In genomic region chr8:46386553-46386952, GRCm38 (mm10) we compare ENCODE assay signal across 10 mouse cellular contexts.
DNase-seq lines count a peak whose midpoint lies in the region; ATAC-seq lines count a peak whose summit lies in the region.
"Had no signal": no experiment of that assay in that cellular context is flagged by ENCODE, and none has a peak within 500 bp of the region (broad histone marks: within the 10 kb centered on the region; RNA-seq: fewer than 3 reads in every experiment).

No protein-coding gene starts in this region.

- H3K36me3 ChIP-seq in liver, embryonic 12.5 days: no peaks in the 10 kb centered on the region
- H3K36me3 ChIP-seq: neural tube, embryonic 13.5 days had no signal

- H3K4me2 ChIP-seq in liver, embryonic 12.5 days: no peak overlapping the region
- H3K4me2 ChIP-seq: neural tube, embryonic 13.5 days had no signal

- no peak overlapping the region for H3K4me3 ChIP-seq in liver, embryonic 12.5 days
- H3K4me3 ChIP-seq: neural tube, embryonic 13.5 days had no signal

- no peaks in the 10 kb centered on the region for H3K4me1 ChIP-seq in liver, embryonic 12.5 days
- H3K4me1 ChIP-seq: neural tube, embryonic 13.5 days had no signal

- H3K9ac ChIP-seq in liver, embryonic 12.5 days: no peak overlapping the region
- H3K9ac ChIP-seq: neural tube, embryonic 13.5 days had no signal

- 70% methylated on average over 4 of the region's 4 CpGs for WGBS in liver, embryonic 12.5 days (ENCODE audit: insufficient replicate concordance)

- no peaks in the 10 kb centered on the region for H3K27me3 ChIP-seq in liver, embryonic 12.5 days (replicated peaks)
- H3K27me3 ChIP-seq: neural tube, embryonic 13.5 days had no signal

- DNase-seq in embryo, embryonic 10 days (ENCODE audit: low spot score): peak; percentile 12
- DNase-seq in embryo, embryonic 9.5 days (ENCODE audit: extremely low spot score): no peak
- peak; percentile 34 for DNase-seq in R1 (ENCODE audit: low read depth, low spot score)
- DNase-seq in kidney, adult 18-20 months: peak; percentile 52
- DNase-seq in adrenal gland, adult 8-10 months: no peak
- no peak for DNase-seq in urinary bladder, adult 2 months (ENCODE audit: low spot score)
- no peak for DNase-seq in cerebellum, postnatal 25 days
- DNase-seq: gastrocnemius, postnatal 10 days had no signal

- peak overlapping the region; percentile 40; the same call in 1 of the 2 replicates for H3K27ac ChIP-seq in liver, embryonic 12.5 days
- H3K27ac ChIP-seq: neural tube, embryonic 13.5 days had no signal

- ATAC-seq in liver, embryonic 12.5 days: peak; percentile 59; the same call in 1 of the 2 replicates

- H3K9me3 ChIP-seq in liver, embryonic 12.5 days (replicated peaks): no peaks in the 10 kb centered on the region
- H3K9me3 ChIP-seq: neural tube, embryonic 13.5 days had no signal

Comparison
In these comparisons a context has a peak if more than half of its experiments do, and no peak if none do; other contexts are left out.
1. DNase-seq: peak in embryo, embryonic 10 days (single experiment), R1 (single experiment) and kidney, adult 18-20 months (single experiment); none in embryo, embryonic 9.5 days (single experiment), adrenal gland, adult 8-10 months (single experiment), urinary bladder, adult 2 months (single experiment) and cerebellum, postnatal 25 days (0 of 2).